Mouse (Mus musculus) gastrocnemius, postnatal 4 days (tissue): ENCODE data around the gene Scarb1. TPM values are rescaled to one million over a fixed set of nuclear protein-coding genes. Genes with fewer than 3 reads are reported as not detected.

Source experiments
- DNase-seq, 2 experiments: peaks; one replicate each; pipeline ENCODE4 v3.0.0; 2021 to 2022; ENCODE audit warnings: low spot score in 2 of 2, mixed read lengths in 2 of 2
- total RNA-seq, 2 experiments: library from RNA; stranded (reverse); gene quantifications; 2 replicates each; pipeline ENCODE4 v1.2.3; 2021

Scarb1 gene
- total RNA-seq, 2 experiments from 2014 or later, result 49.4 to 54.6 TPM

GRCm38 (mm10) chr5:125333009-125333408 lies 7.9 kb downstream of the Scarb1 start:
- DNase-seq, result no peak

DNA sequence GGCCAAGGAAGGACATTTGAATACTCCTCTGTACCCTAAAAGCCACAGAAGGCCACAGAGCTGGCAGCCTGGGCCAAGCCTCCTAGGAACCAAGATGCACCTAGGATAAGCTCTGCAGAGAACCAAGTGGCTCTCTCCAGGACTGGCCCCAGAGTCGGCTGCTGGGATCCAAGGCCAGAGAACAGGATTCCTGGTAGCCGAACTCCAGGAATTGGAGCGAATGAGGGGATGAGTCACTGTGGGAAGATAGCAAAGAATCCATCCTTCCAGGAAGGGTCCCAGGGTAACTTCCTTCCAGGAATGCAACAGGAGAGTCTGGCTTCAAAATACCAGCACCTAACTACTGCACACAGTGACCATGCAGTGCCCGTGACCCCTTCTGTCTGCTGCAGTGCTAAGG lies 8.6 kb downstream of the Scarb1 start:
- DNase-seq, result no peak

GRCm38 (mm10) chr5:125331811-125332210 lies 9.1 kb downstream of the Scarb1 start:
- DNase-seq, result no peak

DNA sequence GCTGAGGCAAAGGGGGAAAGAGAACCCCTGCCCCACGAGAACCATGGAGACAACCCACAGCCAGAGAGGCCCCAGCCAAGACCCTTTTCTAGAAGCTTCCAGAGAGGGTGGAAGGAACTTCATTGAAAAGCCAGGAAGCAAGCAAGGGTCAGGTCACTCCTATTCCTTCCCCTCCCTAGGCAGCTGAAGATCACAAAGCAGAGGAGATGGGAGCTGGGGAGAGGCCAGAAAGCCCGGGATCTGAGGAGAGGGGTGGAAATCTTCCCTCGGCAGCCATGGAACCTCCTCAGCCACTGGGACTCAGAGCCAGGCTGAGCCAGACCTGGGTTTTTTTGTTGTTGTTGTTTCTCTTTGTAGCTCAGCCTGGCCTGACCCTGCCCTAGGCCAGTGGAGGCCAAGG lies 9.8 kb downstream of the Scarb1 start:
- DNase-seq, result no peak

GRCm38 (mm10) chr5:125330656-125331055 lies 10.2 kb downstream of the Scarb1 start:
- no peak for DNase-seq

- no peak for DNase-seq
These were observed 10.7 kb downstream of the Scarb1 start for GRCm38 (mm10) chr5:125330191-125330590.

- no peak for DNase-seq
These were observed 13.1 kb downstream of the Scarb1 start for GRCm38 (mm10) chr5:125327596-125328385.

- DNase-seq, result no peak
These were observed 14.5 kb downstream of the Scarb1 start for GRCm38 (mm10) chr5:125326351-125326750.

GRCm38 (mm10) chr5:125325931-125326330 lies 15.0 kb downstream of the Scarb1 start:
- DNase-seq, result no peak

GRCm38 (mm10) chr5:125325285-125325684 lies 15.6 kb downstream of the Scarb1 start:
- DNase-seq, result no peak

- DNase-seq, result no peak
These were observed 16.9 kb downstream of the Scarb1 start for GRCm38 (mm10) chr5:125323939-125324480.

DNA sequence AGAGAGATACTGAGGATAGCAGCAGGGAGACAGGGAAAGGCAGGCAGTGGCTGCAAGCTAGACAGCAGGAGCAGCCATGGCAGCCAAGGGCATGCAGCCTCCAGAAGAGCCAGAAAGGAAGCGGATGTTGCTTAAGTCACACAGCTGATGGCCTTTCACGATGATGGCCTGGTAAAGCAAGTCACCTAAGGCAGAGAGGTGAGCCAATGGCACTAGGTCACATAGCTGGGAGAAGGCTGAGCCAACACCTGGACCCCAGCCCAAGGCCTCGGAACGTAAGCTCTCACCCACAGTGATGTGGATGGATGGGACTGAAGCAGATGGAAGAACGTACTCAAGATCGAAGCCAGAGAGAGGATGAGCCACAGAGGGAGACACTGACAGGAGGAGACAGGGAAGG lies 17.8 kb downstream of the Scarb1 start:
- DNase-seq, result no peak

DNA sequence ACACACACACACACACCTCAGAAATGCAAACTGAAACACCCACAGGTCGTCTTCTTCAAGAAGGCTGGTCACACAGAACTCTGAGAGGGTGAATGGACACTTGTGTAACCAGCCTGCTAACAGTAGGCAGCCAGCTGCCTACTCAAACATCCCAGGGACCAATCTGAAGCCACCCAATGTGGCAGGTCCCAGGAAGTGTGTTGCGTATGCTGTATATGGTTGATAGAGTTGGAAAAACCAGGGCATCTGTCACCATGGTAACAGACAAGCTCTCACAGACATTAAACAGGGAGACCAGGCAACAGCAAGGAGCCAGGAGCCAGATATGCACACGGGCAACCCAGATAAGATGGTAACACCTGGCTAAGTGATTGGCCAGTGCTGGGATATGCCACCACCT lies 19.1 kb downstream of the Scarb1 start:
- DNase-seq, result no peak

DNA sequence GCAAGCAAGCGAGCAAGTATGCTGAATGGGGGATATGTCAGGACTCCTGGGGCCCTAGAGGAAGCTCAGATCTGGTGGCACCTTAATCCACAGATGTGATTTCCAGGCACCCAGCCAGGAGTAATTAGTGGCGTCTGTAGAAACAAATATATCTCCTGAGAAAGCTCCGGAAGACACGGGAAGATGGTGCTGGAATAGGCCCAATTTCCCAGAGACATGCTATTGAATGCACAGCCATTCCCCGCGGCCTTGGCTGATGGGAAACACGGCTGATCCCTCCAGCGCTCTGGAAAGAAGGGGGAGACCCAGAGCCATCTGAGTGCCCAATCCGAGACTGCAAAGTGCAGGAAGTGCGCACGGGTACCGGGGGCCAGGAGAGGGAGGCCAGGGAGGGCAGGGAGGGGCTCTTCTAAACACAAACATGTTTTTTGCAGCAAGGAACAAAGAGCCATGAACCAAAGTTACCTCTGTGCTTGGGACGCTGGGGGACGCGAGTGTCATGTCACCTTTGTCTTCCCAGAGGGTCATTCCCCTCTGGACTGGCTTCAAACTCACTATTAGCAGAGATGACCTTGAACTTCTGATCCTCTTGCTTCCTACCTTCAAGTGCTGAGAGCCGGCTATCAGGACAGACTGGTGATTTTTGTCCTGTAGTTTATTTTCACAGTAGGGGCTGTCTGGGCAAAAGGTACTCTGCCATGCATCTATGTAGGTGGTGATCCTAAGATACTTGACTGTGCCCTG lies 21.7 kb downstream of the Scarb1 start:
- peak in 1 of 2 experiments; percentile 52 for DNase-seq

GRCm38 (mm10) chr5:125317953-125318352 lies 22.9 kb downstream of the Scarb1 start:
- no peak for DNase-seq

DNA sequence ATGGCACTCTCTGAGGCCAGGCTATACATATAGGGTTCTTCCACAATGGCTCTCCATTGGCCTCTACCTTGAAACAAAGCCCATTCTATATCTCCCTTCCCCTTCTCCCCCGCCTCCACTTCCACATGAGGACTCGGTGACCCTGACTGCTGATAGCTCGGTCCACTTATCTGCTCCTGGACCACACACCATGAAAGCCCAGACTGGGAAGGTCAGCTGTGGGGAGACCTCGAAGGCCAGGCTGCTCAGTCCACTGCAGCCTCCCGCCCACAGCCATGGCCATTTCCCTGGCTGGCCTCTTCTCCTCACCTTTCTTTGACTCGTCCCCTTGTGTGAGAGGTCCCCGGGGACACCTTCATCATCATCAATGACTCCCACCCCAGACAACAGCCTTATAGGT lies 23.6 kb downstream of the Scarb1 start:
- no peak for DNase-seq

- DNase-seq, result no peak
These were observed 24.1 kb downstream of the Scarb1 start for GRCm38 (mm10) chr5:125316771-125317170.

GRCm38 (mm10) chr5:125315110-125315509 lies 25.8 kb downstream of the Scarb1 start:
- DNase-seq, result no peak

DNA sequence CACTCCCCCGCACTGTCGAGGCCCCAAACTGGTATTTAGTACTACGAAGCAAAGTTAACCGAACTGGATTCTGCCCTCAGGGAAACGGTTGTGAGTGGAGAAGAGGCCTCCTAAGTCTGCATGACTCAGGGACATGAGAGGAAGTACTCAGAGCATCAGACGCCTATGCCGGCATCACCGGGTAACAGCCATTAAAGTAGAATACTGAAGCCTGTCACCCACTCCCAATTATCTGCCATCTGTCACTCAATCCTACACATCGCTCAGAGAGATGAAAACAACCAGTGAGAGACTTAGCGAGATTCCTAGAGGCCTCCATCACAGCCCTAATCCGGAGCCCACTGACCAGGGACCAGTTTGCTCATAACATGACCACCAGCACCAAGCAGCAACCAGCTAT lies 26.9 kb downstream of the Scarb1 start:
- no peak for DNase-seq

DNA sequence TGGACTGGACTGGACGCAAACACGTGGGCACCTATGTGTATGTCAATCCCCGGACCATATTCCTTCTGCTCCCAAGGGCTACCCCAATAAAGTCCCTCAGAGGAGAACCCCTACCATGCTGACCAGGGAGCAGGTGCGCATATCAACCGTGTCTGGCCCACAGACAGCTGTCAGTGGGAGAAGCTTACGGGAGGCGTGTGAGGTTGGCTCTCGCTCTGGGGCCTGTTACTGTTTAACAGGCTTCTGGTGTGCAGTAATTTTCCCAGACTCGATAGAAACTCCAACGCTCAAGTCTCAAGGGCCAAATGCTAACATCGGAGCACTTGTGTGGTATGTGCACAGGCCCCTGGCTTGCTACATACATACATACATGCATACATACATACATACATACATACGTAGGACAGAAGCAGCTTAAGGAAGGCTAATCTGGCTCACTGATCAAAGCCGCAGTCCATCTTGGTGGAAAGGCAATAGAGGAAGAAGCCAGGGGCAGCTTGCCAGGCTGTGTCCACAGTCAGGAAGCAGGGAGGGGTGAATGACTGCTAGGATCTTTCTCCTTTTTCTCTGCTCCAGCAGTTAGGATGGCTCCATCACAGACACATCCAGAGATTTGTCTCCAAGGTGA lies 27.8 kb downstream of the Scarb1 start:
- peak in 1 of 2 experiments; percentile 64 for DNase-seq

- no peak for DNase-seq
These were observed 29.9 kb downstream of the Scarb1 start for GRCm38 (mm10) chr5:125310986-125311385.

GRCm38 (mm10) chr5:125309193-125309592 lies 31.7 kb downstream of the Scarb1 start:
- DNase-seq, result no peak
